Mouse (Mus musculus): ENCODE data around the gene Ercc1. TPM values are rescaled to one million over a fixed set of nuclear protein-coding genes. Genes with fewer than 3 reads are reported as not detected.
A peak's percentile ranks its signal among the peaks of the same experiment; 100 is the strongest.

Gene Ercc1
- polyA plus RNA-seq, 1 experiment = 53.8 TPM

DNA sequence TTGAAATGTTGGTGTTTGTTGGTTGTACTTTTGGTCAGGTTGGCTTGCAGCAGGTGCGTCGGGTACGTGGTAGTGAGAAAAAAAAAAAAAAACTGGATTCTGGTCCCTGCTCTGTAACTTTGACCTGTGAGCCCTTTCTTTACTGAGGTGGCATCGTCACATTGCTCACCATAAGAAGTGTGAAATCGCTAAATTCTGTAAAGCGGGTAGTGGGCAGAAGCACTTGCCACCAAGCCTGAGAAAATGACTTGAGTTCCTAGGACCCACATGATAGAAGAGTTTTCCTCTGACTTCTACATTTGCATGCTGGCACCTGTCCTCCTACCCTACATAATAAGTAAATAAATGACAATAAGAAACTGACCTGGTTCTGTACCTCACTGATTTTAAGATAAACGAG, 23.9 kb upstream of the Ercc1 start:
- TF ChIP-seq POLR2A (IDR thresholded peaks at IDR 0.05; ENCODE audit: extremely low read depth, insufficient read depth, low read length) (no peak), CTCF (IDR thresholded peaks at IDR 0.05; ENCODE audit: extremely low read depth, insufficient read depth, low read length) (no peak)
- Histone ChIP-seq H3K4me3 (ENCODE audit: insufficient read depth, low read length) (peak overlapping the region; percentile 63), H3K4me1 (ENCODE audit: control insufficient read depth, insufficient read depth, low read length) (peaks cover 2% of the 10 kb centered on the region; the same call in 1 of the 2 replicates), H3K27ac (ENCODE audit: insufficient read depth, low read length) (no peak overlapping the region)

DNA sequence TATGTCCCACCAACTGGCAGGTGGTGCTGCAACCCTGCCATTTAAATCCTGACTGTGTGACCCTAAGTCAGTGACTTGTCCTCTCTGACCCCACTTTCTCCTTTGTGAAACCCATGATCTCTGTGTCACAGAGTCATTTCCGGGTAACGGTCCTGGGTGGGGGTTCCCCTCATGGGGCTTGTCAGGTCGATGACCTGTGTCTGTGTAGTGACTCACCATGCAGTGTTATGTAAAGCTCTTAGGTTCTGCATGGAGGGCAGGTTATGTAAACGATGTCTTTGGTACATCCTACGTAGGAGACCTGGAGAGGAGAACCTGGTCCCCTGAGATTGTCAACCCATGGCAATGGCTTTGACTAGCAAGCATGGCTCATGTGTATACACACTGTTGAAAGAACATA, 23.1 kb upstream of the Ercc1 start:
- no peak overlapping the region for H3K27ac ChIP-seq (ENCODE audit: insufficient read depth, low read length)
- no peak overlapping the region for H3K4me3 ChIP-seq (ENCODE audit: insufficient read depth, low read length)
- TF ChIP-seq CTCF (IDR thresholded peaks at IDR 0.05; ENCODE audit: extremely low read depth, insufficient read depth, low read length) (no peak), POLR2A (IDR thresholded peaks at IDR 0.05; ENCODE audit: extremely low read depth, insufficient read depth, low read length) (no peak)
- peaks cover 2% of the 10 kb centered on the region; the same call in 1 of the 2 replicates for H3K4me1 ChIP-seq (ENCODE audit: control insufficient read depth, insufficient read depth, low read length)

DNA sequence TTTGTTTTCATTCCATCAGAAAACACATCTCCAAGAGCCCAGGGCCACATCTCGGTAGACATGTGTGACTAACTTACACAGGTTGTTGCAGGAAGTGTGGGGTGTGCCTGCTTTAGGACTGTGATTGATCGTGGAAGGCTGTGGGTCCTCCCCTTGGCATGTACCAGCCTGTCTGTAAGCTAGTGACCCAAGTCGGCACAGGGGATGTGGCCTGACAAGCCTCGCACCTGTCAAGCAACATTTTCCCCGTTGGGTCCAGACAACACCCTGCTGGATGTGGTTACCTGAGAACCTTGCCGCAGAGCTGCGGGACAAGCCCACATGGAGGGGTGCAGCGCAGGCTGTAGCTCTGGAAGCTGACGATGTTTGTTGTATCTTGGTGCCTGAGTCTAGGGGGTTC, 22.1 kb upstream of the Ercc1 start:
- Histone ChIP-seq H3K27ac (ENCODE audit: insufficient read depth, low read length) (no peak overlapping the region), H3K4me3 (ENCODE audit: insufficient read depth, low read length) (no peak overlapping the region), H3K4me1 (ENCODE audit: control insufficient read depth, insufficient read depth, low read length) (peaks cover 2% of the 10 kb centered on the region; the same call in 1 of the 2 replicates)
- no peak for TF ChIP-seq POLR2A (IDR thresholded peaks at IDR 0.05; ENCODE audit: extremely low read depth, insufficient read depth, low read length)
- TF ChIP-seq CTCF (IDR thresholded peaks at IDR 0.05; ENCODE audit: extremely low read depth, insufficient read depth, low read length) = no peak

DNA sequence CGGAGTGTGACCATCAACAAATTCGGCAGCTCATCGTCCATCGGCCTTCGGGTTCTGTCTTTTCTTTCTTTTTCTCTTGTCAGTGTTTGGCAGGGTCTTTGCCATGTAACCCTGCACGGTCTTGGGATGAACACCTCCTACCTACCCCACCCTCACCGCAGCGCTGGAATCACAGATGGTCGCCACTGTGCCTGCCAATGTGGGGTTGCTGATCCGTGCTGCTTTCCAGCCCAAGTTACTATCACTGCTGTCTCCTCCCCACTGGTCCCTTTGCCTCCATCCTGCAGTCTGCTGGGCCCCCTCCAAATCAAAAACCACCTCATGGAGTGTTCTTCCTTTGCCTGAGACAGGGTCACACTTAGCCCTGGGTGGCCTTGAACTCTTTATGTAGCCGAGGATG, 20.4 kb upstream of the Ercc1 start:
- Histone ChIP-seq H3K4me3 (ENCODE audit: insufficient read depth, low read length) (no peak overlapping the region), H3K4me1 (ENCODE audit: control insufficient read depth, insufficient read depth, low read length) (peaks cover 2% of the 10 kb centered on the region; the same call in 1 of the 2 replicates), H3K27ac (ENCODE audit: insufficient read depth, low read length) (no peak overlapping the region)
- TF ChIP-seq CTCF (IDR thresholded peaks at IDR 0.05; ENCODE audit: extremely low read depth, insufficient read depth, low read length) = no peak
- no peak for TF ChIP-seq POLR2A (IDR thresholded peaks at IDR 0.05; ENCODE audit: extremely low read depth, insufficient read depth, low read length)

DNA sequence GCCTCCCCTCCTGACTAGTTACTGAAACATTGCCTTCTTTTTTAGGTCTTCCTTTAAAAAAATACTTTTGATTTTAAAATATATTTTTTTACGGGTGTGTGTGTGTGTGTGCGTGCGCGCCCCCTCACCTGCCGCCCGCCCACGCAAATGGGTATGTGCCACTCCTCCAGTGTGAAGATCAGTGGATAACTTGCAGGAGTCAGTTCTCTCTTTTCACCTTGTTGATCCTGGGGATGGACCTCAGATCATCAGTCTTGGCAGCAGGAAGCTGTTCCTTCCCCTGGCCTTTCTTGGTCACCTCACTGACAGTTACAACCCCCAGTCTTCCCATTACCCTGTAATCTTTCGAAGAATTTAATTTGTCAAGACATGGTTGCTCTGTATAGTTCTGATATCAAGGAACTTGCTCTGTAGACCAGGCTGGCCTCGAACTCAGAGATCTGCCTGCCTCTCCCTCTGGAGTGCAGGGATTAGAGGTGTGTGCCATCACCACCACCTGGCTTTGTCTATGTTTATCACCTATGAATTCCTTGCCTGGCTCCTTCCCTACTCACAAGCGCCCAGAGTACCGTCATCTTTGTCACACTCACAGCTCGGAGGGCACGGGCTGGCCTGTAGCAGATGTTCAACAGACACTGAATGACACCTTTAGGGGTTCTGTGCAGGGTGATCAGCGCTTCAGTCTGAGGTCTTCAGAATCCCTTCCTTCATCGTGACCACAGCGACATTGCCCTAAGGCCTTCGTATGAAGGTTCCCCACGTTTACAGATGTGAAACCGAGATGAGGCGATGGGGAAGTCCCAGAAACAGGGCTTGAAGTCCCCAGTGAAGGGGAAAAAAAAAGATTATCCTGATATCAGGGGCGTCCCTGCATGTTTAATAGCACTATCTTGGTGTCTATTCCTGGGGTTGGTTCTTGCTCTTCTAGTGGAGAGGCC, 19.0 kb upstream of the Ercc1 start:
- Histone ChIP-seq H3K4me3 (ENCODE audit: insufficient read depth, low read length) (no peak overlapping the region), H3K27ac (ENCODE audit: insufficient read depth, low read length) (no peak overlapping the region), H3K4me1 (ENCODE audit: control insufficient read depth, insufficient read depth, low read length) (no peaks in the 10 kb centered on the region)
- TF ChIP-seq CTCF (IDR thresholded peaks at IDR 0.05; ENCODE audit: extremely low read depth, insufficient read depth, low read length) (no peak), POLR2A (IDR thresholded peaks at IDR 0.05; ENCODE audit: extremely low read depth, insufficient read depth, low read length) (no peak)

DNA sequence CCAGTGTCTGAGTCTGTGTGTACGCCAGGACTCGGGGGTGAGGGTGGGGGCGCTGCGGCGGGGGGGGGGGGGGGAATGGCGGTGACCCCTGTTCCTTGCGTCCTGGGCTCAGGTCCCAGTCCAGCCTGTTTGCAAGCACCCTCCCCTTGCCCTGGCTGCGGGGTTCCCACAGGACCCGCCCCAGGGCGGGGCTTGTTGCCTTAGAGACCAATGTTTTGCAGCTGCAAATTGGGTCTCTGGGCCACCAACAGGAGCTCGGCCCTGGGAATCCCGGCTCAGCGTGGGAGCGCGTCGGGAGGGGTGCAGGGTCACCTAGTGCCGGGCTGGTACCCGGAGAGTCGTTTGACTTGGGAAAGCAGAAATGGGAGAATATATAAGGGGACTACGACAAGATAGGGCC, 18.2 kb upstream of the Ercc1 start:
- TF ChIP-seq CTCF (IDR thresholded peaks at IDR 0.05; ENCODE audit: extremely low read depth, insufficient read depth, low read length) (no peak), POLR2A (IDR thresholded peaks at IDR 0.05; ENCODE audit: extremely low read depth, insufficient read depth, low read length) (no peak)
- Histone ChIP-seq H3K4me1 (ENCODE audit: control insufficient read depth, insufficient read depth, low read length) (no peaks in the 10 kb centered on the region), H3K27ac (ENCODE audit: insufficient read depth, low read length) (peak overlapping the region; percentile 89), H3K4me3 (ENCODE audit: insufficient read depth, low read length) (peak overlapping the region; percentile 25; the same call in 1 of the 2 replicates)

DNA sequence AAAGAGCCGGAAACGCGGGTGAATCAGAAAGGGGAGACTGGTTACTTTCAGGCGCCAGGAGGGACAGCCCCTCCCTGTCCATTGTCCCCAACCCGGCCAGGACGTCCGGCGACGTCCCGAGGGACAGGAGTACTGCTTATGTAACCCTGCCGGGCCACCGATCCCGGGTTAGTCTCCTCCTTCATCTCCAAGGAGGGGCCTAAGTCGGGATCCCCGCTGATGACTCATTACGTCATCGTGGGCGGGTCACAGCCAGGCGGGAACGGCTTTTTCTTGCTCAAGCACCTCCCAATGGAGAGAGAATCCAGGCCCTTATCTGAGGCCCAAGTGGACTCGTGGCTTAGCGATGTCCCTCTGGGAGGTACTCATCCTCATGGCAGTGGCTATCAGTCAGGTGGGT, 17.4 kb upstream of the Ercc1 start:
- Histone ChIP-seq H3K27ac (ENCODE audit: insufficient read depth, low read length) (peak overlapping the region; percentile 89), H3K4me1 (ENCODE audit: control insufficient read depth, insufficient read depth, low read length) (no peaks in the 10 kb centered on the region), H3K4me3 (ENCODE audit: insufficient read depth, low read length) (peak overlapping the region; percentile 25)
- no peak for TF ChIP-seq CTCF (IDR thresholded peaks at IDR 0.05; ENCODE audit: extremely low read depth, insufficient read depth, low read length)
- peak; percentile 70; the same call in 1 of the 2 replicates for TF ChIP-seq POLR2A (IDR thresholded peaks at IDR 0.05; ENCODE audit: extremely low read depth, insufficient read depth, low read length)

DNA sequence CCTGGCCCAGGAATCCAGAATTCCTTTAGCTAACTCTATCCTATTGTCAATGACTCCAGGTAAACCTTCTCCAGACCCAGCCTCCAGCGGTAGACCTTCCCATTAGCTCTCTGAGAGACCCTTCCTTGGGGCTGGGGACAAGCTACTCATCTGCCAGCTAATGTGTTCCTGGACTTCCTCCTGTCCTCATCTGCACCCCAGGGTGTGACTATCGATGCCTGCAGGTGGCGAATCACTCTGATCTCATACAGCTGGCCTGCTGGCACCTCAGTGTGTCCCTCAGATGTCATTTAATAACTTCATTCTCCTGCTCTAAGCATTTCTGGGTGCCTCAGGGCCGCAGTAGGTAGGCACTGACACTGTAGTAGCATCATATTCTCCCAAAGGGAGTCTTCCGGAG, 16.8 kb upstream of the Ercc1 start:
- H3K4me1 ChIP-seq (ENCODE audit: control insufficient read depth, insufficient read depth, low read length) = peaks cover 3% of the 10 kb centered on the region
- H3K4me3 ChIP-seq (ENCODE audit: insufficient read depth, low read length) = no peak overlapping the region
- H3K27ac ChIP-seq (ENCODE audit: insufficient read depth, low read length) = no peak overlapping the region
- no peak for TF ChIP-seq CTCF (IDR thresholded peaks at IDR 0.05; ENCODE audit: extremely low read depth, insufficient read depth, low read length)
- no peak for TF ChIP-seq POLR2A (IDR thresholded peaks at IDR 0.05; ENCODE audit: extremely low read depth, insufficient read depth, low read length)

DNA sequence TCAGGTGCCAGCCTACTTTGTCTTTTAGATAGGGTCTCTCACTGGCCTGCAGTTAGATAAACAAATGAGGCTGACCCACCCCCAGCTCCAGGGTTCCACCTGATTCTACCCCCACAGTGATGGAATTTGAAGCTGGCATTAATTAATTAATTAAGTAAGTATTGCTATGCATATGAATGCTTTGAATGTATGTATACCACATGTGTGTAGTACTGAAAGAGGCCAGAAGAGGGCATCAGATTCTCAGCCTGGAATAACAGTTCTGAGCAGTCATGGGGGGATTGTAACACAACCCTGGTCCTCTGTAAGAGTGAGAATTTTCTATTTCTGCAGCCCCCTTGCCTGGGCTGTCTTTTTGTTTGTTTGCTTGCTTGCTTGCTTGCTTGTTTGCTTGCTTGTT, 16.2 kb upstream of the Ercc1 start:
- H3K27ac ChIP-seq (ENCODE audit: insufficient read depth, low read length) = no peak overlapping the region
- H3K4me1 ChIP-seq (ENCODE audit: control insufficient read depth, insufficient read depth, low read length) = peaks cover 3% of the 10 kb centered on the region
- H3K4me3 ChIP-seq (ENCODE audit: insufficient read depth, low read length) = no peak overlapping the region
- TF ChIP-seq POLR2A (IDR thresholded peaks at IDR 0.05; ENCODE audit: extremely low read depth, insufficient read depth, low read length) (no peak), CTCF (IDR thresholded peaks at IDR 0.05; ENCODE audit: extremely low read depth, insufficient read depth, low read length) (0 out of 2 replicates have a peak, but pooled peaks have one; percentile 2)

DNA sequence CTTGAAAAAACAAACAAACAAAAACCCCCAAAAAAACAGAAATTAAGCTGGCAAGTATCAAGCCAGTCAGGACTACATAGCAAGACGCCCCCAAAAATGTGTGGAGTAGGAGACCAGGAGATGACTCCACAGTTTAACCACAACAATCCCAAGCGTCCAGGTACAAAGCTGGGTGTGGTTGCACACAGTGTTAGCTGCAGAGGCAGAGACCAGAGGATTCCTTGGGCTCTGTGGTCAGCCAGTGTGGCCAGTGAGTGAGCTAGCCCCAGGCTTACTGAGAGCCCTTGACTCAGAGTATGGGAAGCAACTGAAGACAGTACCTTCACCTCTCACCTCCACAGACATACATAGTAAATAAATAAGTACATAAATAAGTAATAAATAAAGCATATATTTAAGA, 12.7 kb upstream of the Ercc1 start:
- H3K4me1 ChIP-seq (ENCODE audit: control insufficient read depth, insufficient read depth, low read length) = peaks cover 6% of the 10 kb centered on the region
- H3K27ac ChIP-seq (ENCODE audit: insufficient read depth, low read length) = no peak overlapping the region
- TF ChIP-seq CTCF (IDR thresholded peaks at IDR 0.05; ENCODE audit: extremely low read depth, insufficient read depth, low read length) (no peak), POLR2A (IDR thresholded peaks at IDR 0.05; ENCODE audit: extremely low read depth, insufficient read depth, low read length) (no peak)
- H3K4me3 ChIP-seq (ENCODE audit: insufficient read depth, low read length) = no peak overlapping the region

Measured in cortical plate, adult 2 months (tissue).